ENCODE assay signal across 8 mouse cellular contexts in the genomic region with DNA sequence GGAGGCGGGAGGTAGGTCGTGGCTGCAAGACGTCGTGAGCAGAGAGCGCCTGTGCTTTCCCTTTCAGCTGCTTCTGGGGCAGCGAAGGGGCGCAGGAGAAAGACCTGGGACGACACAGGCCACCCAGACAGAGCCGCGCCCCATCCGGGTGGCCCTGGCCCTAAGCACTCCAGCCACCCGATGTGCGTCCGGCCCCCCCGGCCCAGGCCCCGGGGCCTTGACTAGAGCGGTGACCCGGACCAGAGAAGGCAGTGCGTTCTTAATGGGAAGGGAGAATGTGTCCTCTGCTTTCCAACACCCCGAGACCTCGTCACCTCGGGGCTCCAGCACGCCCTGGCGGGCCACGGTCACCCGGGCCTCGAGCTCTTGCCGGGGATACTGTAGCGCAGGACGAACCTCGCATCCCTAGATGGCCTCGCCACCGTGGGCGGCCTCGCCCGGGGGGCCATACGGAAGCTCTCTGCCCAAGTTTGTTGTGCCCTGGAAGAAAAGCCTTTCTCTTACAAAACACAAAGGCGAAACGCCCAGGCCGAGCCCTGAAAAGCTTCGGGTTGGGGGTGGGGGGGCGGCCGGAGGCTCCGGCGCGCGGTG. TPM values are rescaled to one million over a fixed set of nuclear protein-coding genes. Genes with fewer than 3 reads are reported as not detected.
DNase-seq lines count a peak whose midpoint lies in the region; ATAC-seq and TF ChIP-seq lines count a peak whose summit lies in the region.

No protein-coding gene starts in this region.

- no peak for TF ChIP-seq RAD21 in CH12.LX (IDR thresholded peaks at IDR 0.05; ENCODE audit: low read depth, low read length)

- dilution Hi-C loops in CH12.LX (cut with MboI; ENCODE audit: extremely low pct_ligation_motif_present, extremely low pct_unique_long_range_greater_than_20kb, low sequenced_read_pairs), result no loop called here

- no peak for TF ChIP-seq POLR2A in CH12.LX (IDR thresholded peaks at IDR 0.05; ENCODE audit: low read depth, low read length)
- TF ChIP-seq POLR2A in liver, adult 2 months (IDR thresholded peaks at IDR 0.05; ENCODE audit: extremely low read depth, insufficient read depth, low read length), result no peak

- no peak overlapping the region for H3K27ac ChIP-seq in CH12.LX (ENCODE audit: insufficient read depth, low read depth)
- H3K27ac ChIP-seq in embryonic facial prominence, embryonic 15.5 days (replicated peaks), result no peak overlapping the region
- peak overlapping the region; percentile 91 for H3K27ac ChIP-seq in hindbrain, embryonic 10.5 days
- no peak overlapping the region for H3K27ac ChIP-seq in liver, adult 2 months (replicated peaks; ENCODE audit: insufficient read depth, low read depth, low read length)
- peak overlapping the region; percentile 57; the same call in 1 of the 2 replicates for H3K27ac ChIP-seq in neural tube, embryonic 12.5 days

- no peaks in the 10 kb centered on the region for H3K79me3 ChIP-seq in C2C12 (ENCODE audit: low read depth)

- no peak overlapping the region for H3K9ac ChIP-seq in CH12.LX (ENCODE audit: insufficient read depth, low read depth)
- H3K9ac ChIP-seq in embryonic facial prominence, embryonic 15.5 days, result 0 out of 2 replicates have a peak overlapping the region, but pooled peaks have one; percentile 1
- H3K9ac ChIP-seq in liver, adult 2 months (ENCODE audit: low read depth, low read length), result no peak overlapping the region
- peak overlapping the region; percentile 64 for H3K9ac ChIP-seq in neural tube, embryonic 12.5 days

- in situ Hi-C loops in CH12.LX (cut with MboI; ENCODE audit: low pct_ligation_motif_present, low pct_unique_long_range_greater_than_20kb, low sequenced_read_pairs), result no loop called here

- no peak for TF ChIP-seq CTCF in C2C12 (IDR thresholded peaks at IDR 0.05; ENCODE audit: control insufficient read depth, insufficient read depth, insufficient read length)
- TF ChIP-seq CTCF in CH12.LX (conservative IDR thresholded peaks at IDR 0.05 in 1 of 2, IDR thresholded peaks at IDR 0.05 in 1 of 2; ENCODE audit: low read depth in 2 of 2, low read length in 2 of 2), result no peak
- TF ChIP-seq CTCF in liver, adult 2 months (IDR thresholded peaks at IDR 0.05; ENCODE audit: low read depth, low read length), result no peak

- no peak for DNase-seq in CH12.LX (ENCODE audit: extremely low read depth)
- peak; percentile 75 for DNase-seq in hindbrain, embryonic 10.5 days (ENCODE audit: low spot score)
- DNase-seq in liver, adult 2 months (ENCODE audit: extremely low read depth, low read depth, low spot score), result no peak
- DNase-seq in frontal cortex, adult 2 months (ENCODE audit: extremely low spot score in 1 of 2, low spot score in 1 of 2), result no peak
- no peak for DNase-seq in cerebellum, adult 9-11 months

- H3K27me3 ChIP-seq in C2C12 (ENCODE audit: control insufficient read depth, insufficient read depth, insufficient read length) (peaks cover 69% of the 10 kb centered on the region), CH12.LX (replicated peaks) (no peaks in the 10 kb centered on the region)
- peaks cover 68% of the 10 kb centered on the region for H3K27me3 ChIP-seq in embryonic facial prominence, embryonic 15.5 days
- H3K27me3 ChIP-seq in hindbrain, embryonic 10.5 days (ENCODE audit: insufficient read depth, poor library complexity, severe bottlenecking), result peaks cover 94% of the 10 kb centered on the region
- H3K27me3 ChIP-seq in liver, adult 2 months (ENCODE audit: control insufficient read depth, insufficient read depth, low read length), result peaks cover 35% of the 10 kb centered on the region
- peaks cover 85% of the 10 kb centered on the region for H3K27me3 ChIP-seq in neural tube, embryonic 12.5 days (replicated peaks)

- H3K4me1 ChIP-seq in CH12.LX (ENCODE audit: control insufficient read depth in 1 of 2, insufficient read depth in 2 of 2), result peaks cover 0 to 7% of the 10 kb centered on the region in 2 experiments; a peak in 2 of 4 replicates
- H3K4me1 ChIP-seq in embryonic facial prominence, embryonic 15.5 days, result peaks cover 38% of the 10 kb centered on the region
- peaks cover 51% of the 10 kb centered on the region for H3K4me1 ChIP-seq in hindbrain, embryonic 10.5 days (replicated peaks)
- no peaks in the 10 kb centered on the region; the same call in 1 of the 2 replicates for H3K4me1 ChIP-seq in liver, adult 2 months (ENCODE audit: control insufficient read depth, insufficient read depth, low read length)
- peaks cover 31% of the 10 kb centered on the region for H3K4me1 ChIP-seq in neural tube, embryonic 12.5 days

- H3K36me3 ChIP-seq in C2C12 (ENCODE audit: control insufficient read depth, insufficient read depth) (no peaks in the 10 kb centered on the region), CH12.LX (replicated peaks in 1 of 2; ENCODE audit: control insufficient read depth in 1 of 2, insufficient read depth in 1 of 2, low read length in 1 of 2) (no peaks in the 10 kb centered on the region)
- no peaks in the 10 kb centered on the region for H3K36me3 ChIP-seq in embryonic facial prominence, embryonic 15.5 days
- peaks cover 3% of the 10 kb centered on the region; the same call in 1 of the 2 replicates for H3K36me3 ChIP-seq in hindbrain, embryonic 10.5 days
- no peaks in the 10 kb centered on the region for H3K36me3 ChIP-seq in liver, adult 2 months (ENCODE audit: control insufficient read depth, insufficient read depth, low read length)
- no peaks in the 10 kb centered on the region for H3K36me3 ChIP-seq in neural tube, embryonic 12.5 days

- peak; percentile 26; the same call in 1 of the 2 replicates for ATAC-seq in embryonic facial prominence, embryonic 15.5 days (ENCODE audit: insufficient number of reproducible peaks, low FRiP score, low TSS enrichment, low read depth)
- no peak for ATAC-seq in neural tube, embryonic 12.5 days (ENCODE audit: low FRiP score, low read depth)

- under 1% methylated on average over 47 of the region's 47 CpGs for WGBS in embryonic facial prominence, embryonic 15.5 days
- WGBS in hindbrain, embryonic 10.5 days, result under 1% methylated on average over 47 of the region's 47 CpGs
- 3% methylated on average over 47 of the region's 47 CpGs for WGBS in liver, adult 2 months
- under 1% methylated on average over 47 of the region's 47 CpGs for whole genome bisulfite sequencing in neural tube, embryonic 12.5 days

- no peak overlapping the region for H3K4me3 ChIP-seq in C2C12 (ENCODE audit: insufficient read depth, poor library complexity, severe bottlenecking)
- no peak overlapping the region for H3K4me3 ChIP-seq in CH12.LX (replicated peaks in 1 of 3; ENCODE audit: low read depth in 2 of 3, low read length in 2 of 3, poor library complexity in 1 of 3)
- peak overlapping the region; percentile 47 for H3K4me3 ChIP-seq in embryonic facial prominence, embryonic 15.5 days (replicated peaks)
- H3K4me3 ChIP-seq in hindbrain, embryonic 10.5 days, result peak overlapping the region; percentile 67
- H3K4me3 ChIP-seq in liver, adult 2 months (ENCODE audit: insufficient read depth, low read depth, low read length), result peak overlapping the region; percentile 5; the same call in 1 of the 2 replicates
- H3K4me3 ChIP-seq in neural tube, embryonic 12.5 days, result peak overlapping the region; percentile 43

- no peaks in the 10 kb centered on the region for H3K79me2 ChIP-seq in C2C12 (ENCODE audit: control insufficient read depth, insufficient read depth)
- H3K79me2 ChIP-seq in CH12.LX (replicated peaks; ENCODE audit: control insufficient read depth, extremely low read depth, insufficient read depth, poor library complexity, severe bottlenecking), result no peaks in the 10 kb centered on the region
- H3K79me2 ChIP-seq in liver, adult 2 months (ENCODE audit: control insufficient read depth, insufficient read depth, low read length), result no peaks in the 10 kb centered on the region

- peak overlapping the region; percentile 76; the same call in 1 of the 2 replicates for H3K4me2 ChIP-seq in CH12.LX (ENCODE audit: insufficient read depth, low read depth, poor library complexity, severe bottlenecking)
- peak overlapping the region; percentile 92 for H3K4me2 ChIP-seq in embryonic facial prominence, embryonic 15.5 days (replicated peaks)
- H3K4me2 ChIP-seq in neural tube, embryonic 12.5 days (replicated peaks), result peak overlapping the region; percentile 67

- peaks cover 28% of the 10 kb centered on the region for H3K9me3 ChIP-seq in CH12.LX (replicated peaks; ENCODE audit: low read length)
- H3K9me3 ChIP-seq in embryonic facial prominence, embryonic 15.5 days (replicated peaks), result no peaks in the 10 kb centered on the region
- H3K9me3 ChIP-seq in hindbrain, embryonic 10.5 days, result no peaks in the 10 kb centered on the region
- H3K9me3 ChIP-seq in neural tube, embryonic 12.5 days, result no peaks in the 10 kb centered on the region

- H3ac ChIP-seq in C2C12 (ENCODE audit: control insufficient read depth, insufficient read length, low read depth), result peak overlapping the region; percentile 6

- no peak for TF ChIP-seq EP300 in CH12.LX (IDR thresholded peaks at IDR 0.05; ENCODE audit: low read length)

TF ChIP-seq in C2C12, 6 proteins besides CTCF, POLR2A, EP300 and RAD21 (continues in another document):
- no peak for TF ChIP-seq USF1 (IDR thresholded peaks at IDR 0.05; ENCODE audit: low read depth)

TF ChIP-seq in CH12.LX, 34 proteins besides CTCF, POLR2A, EP300 and RAD21 (continues in another document):
- TF ChIP-seq JUN (IDR thresholded peaks at IDR 0.05; ENCODE audit: insufficient read depth, low read depth, low read length), result no peak

RNA-seq across cellular contexts. Expression of gene Rnf220, which starts 1.8 kb away (rescaled TPM):
- polyA plus RNA-seq in C2C12 (2012; fragmentation: generic; extraction: Trizol), result 61.2 TPM
- 78.7 and 86.8 TPM in 2 replicates for total RNA-seq in CH12.LX (2012; rRNA removed)
- 64.4 and 67.2 TPM in 2 replicates for total RNA-seq in CH12.LX (2014; rRNA removed)
- polyA plus RNA-seq in CH12.LX (2012; ENCODE audit: insufficient read length, low read depth), result 117 and 122 TPM in 2 replicates
- polyA plus RNA-seq in embryonic facial prominence, embryonic 15.5 days (2015; fragmentation: Nextera tagmentation; extraction: Ambion mirVana), result 77.6 and 79.2 TPM in 2 replicates
- polyA plus RNA-seq in hindbrain, embryonic 10.5 days (2016; fragmentation: Nextera tagmentation; extraction: Ambion mirVana), result 101 TPM in 2 replicates
- 13.3 and 13.4 TPM in 2 replicates for total RNA-seq in liver, adult 2 months (2014; rRNA removed)
- 26.1 and 31.0 TPM in 2 replicates for polyA plus RNA-seq in liver, adult 2 months (2012; rRNA removed)
- polyA plus RNA-seq in neural tube, embryonic 12.5 days (2016; fragmentation: Nextera tagmentation; extraction: Ambion mirVana), result 107 and 111 TPM in 2 replicates
- 193 and 212 TPM in 2 replicates for polyA plus RNA-seq in frontal cortex, adult 2 months (2012; rRNA removed)

RNA-seq across cellular contexts. Expression of gene Eri3, which starts 55.2 kb away (rescaled TPM):
- polyA plus RNA-seq in C2C12 (2012; fragmentation: generic; extraction: Trizol), result 67.4 TPM
- 31.6 and 38.0 TPM in 2 replicates for total RNA-seq in CH12.LX (2012; rRNA removed)
- 28.4 and 31.2 TPM in 2 replicates for total RNA-seq in CH12.LX (2014; rRNA removed)
- polyA plus RNA-seq in CH12.LX (2012; ENCODE audit: insufficient read length, low read depth), result 31.1 and 31.9 TPM in 2 replicates
- 159 and 169 TPM in 2 replicates for polyA plus RNA-seq in embryonic facial prominence, embryonic 15.5 days (2015; fragmentation: Nextera tagmentation; extraction: Ambion mirVana)
- 112 and 142 TPM in 2 replicates for polyA plus RNA-seq in hindbrain, embryonic 10.5 days (2016; fragmentation: Nextera tagmentation; extraction: Ambion mirVana)
- total RNA-seq in liver, adult 2 months (2014; rRNA removed), result 16.8 and 24.4 TPM in 2 replicates
- polyA plus RNA-seq in liver, adult 2 months (2012; rRNA removed), result 41.8 and 42.1 TPM in 2 replicates
- polyA plus RNA-seq in neural tube, embryonic 12.5 days (2016; fragmentation: Nextera tagmentation; extraction: Ambion mirVana), result 148 and 162 TPM in 2 replicates
- 190 and 194 TPM in 2 replicates for polyA plus RNA-seq in frontal cortex, adult 2 months (2012; rRNA removed)

Comparison
In these comparisons a context has a peak if more than half of its experiments do, and no peak if none do; other contexts are left out.
1. H3K4me3 ChIP-seq: peak in embryonic facial prominence, embryonic 15.5 days (single experiment), hindbrain, embryonic 10.5 days (single experiment), liver, adult 2 months (single experiment) and neural tube, embryonic 12.5 days (single experiment); none in C2C12 (single experiment) and CH12.LX (0 of 3).
2. H3K27ac ChIP-seq: peak in hindbrain, embryonic 10.5 days (single experiment) and neural tube, embryonic 12.5 days (single experiment); none in CH12.LX (single experiment), embryonic facial prominence, embryonic 15.5 days (single experiment) and liver, adult 2 months (single experiment).
3. H3K9ac ChIP-seq: peak in embryonic facial prominence, embryonic 15.5 days (single experiment) and neural tube, embryonic 12.5 days (single experiment); none in CH12.LX (single experiment) and liver, adult 2 months (single experiment).
4. Peak in every context shown above with its lines, with median percentiles within 50 percentile points of each other: H3K4me2 ChIP-seq.